Mouse (Mus musculus): ENCODE measurements around the gene Hoxc10.

- TF ChIP-seq CTCF (IDR thresholded peaks at IDR 0.05; ENCODE audit: low read depth) (no peak), EP300 (IDR thresholded peaks at IDR 0.05; ENCODE audit: low read depth) (no peak)
Measured at GRCm38 (mm10) chr15:102920619-102921018, 46.0 kb upstream of the Hoxc10 start.

Measured in liver, postnatal 0 days (tissue).